Comparison of ENCODE assay signal across 32 mouse cellular contexts in genomic region chr10:9722519-9723303, GRCm38 (mm10). TPM values are rescaled to one million over a fixed set of nuclear protein-coding genes. Genes with fewer than 3 reads are reported as not detected.
DNase-seq lines count a peak whose midpoint lies in the region; ATAC-seq and TF ChIP-seq lines count a peak whose summit lies in the region.
"Had no signal": no experiment of that assay in that cellular context is flagged by ENCODE, and none has a peak within 500 bp of the region (broad histone marks: within the 10 kb centered on the region; RNA-seq: fewer than 3 reads in every experiment).

No protein-coding gene starts in this region.

- TF ChIP-seq EP300 in CH12.LX (IDR thresholded peaks at IDR 0.05; ENCODE audit: low read length) = no peak

- peak; percentile 23; the same call in 1 of the 2 replicates for ATAC-seq in intestine, embryonic 15.5 days
- ATAC-seq in intestine, postnatal 0 days = no peak
- peak; percentile 66; the same call in 1 of the 2 replicates for ATAC-seq in lung, embryonic 15.5 days (ENCODE audit: borderline replicate concordance, extremely low read depth, low FRiP score, low TSS enrichment)
- ATAC-seq in stomach, embryonic 15.5 days (ENCODE audit: insufficient read depth, low FRiP score, low read depth) = peak; percentile 47; the same call in 1 of the 2 replicates
- ATAC-seq: activated CD4-positive, CD25-positive, alpha-beta regulatory T cell, adult 4 months; CD4-positive, CD25-positive, alpha-beta regulatory T cell, adult 4 months; forebrain, embryonic 15.5 days had no signal

- H3K4me1 ChIP-seq in intestine, embryonic 15.5 days (replicated peaks) = no peaks in the 10 kb centered on the region
- H3K4me1 ChIP-seq in intestine, postnatal 0 days (replicated peaks; ENCODE audit: control insufficient read depth, insufficient read depth, low read length) = no peaks in the 10 kb centered on the region
- peaks cover 6% of the 10 kb centered on the region; the same call in 1 of the 2 replicates for H3K4me1 ChIP-seq in lung, embryonic 15.5 days
- H3K4me1 ChIP-seq in CH12.LX (ENCODE audit: control insufficient read depth in 1 of 2, insufficient read depth in 2 of 2) = no peaks in the 10 kb centered on the region
- H3K4me1 ChIP-seq in stomach, embryonic 15.5 days = 0 out of 2 replicates have a peak, but pooled peaks cover 3% of the 10 kb centered on the region
- H3K4me1 ChIP-seq: embryonic facial prominence, embryonic 10.5 days; embryonic facial prominence, embryonic 13.5 days; forebrain, embryonic 12.5 days; forebrain, embryonic 15.5 days; heart, embryonic 12.5 days; heart, embryonic 15.5 days; hindbrain, embryonic 10.5 days; hindbrain, embryonic 13.5 days had no signal

- TF ChIP-seq CTCF in intestine, postnatal 0 days (IDR thresholded peaks at IDR 0.05; ENCODE audit: low read depth) = no peak
- no peak for TF ChIP-seq CTCF in CH12.LX (conservative IDR thresholded peaks at IDR 0.05 in 1 of 2, IDR thresholded peaks at IDR 0.05 in 1 of 2; ENCODE audit: low read depth in 2 of 2, low read length in 2 of 2)

- in situ Hi-C loops in CH12.LX (cut with MboI; ENCODE audit: low pct_ligation_motif_present, low pct_unique_long_range_greater_than_20kb, low sequenced_read_pairs) = no loop called here

- no peaks in the 10 kb centered on the region for H3K9me3 ChIP-seq in intestine, embryonic 15.5 days
- no peaks in the 10 kb centered on the region for H3K9me3 ChIP-seq in intestine, postnatal 0 days (ENCODE audit: control insufficient read depth)
- H3K9me3 ChIP-seq in lung, embryonic 15.5 days = no peaks in the 10 kb centered on the region
- H3K9me3 ChIP-seq in CH12.LX (replicated peaks; ENCODE audit: low read length) = no peaks in the 10 kb centered on the region
- H3K9me3 ChIP-seq in stomach, embryonic 15.5 days = no peaks in the 10 kb centered on the region
- H3K9me3 ChIP-seq: embryonic facial prominence, embryonic 10.5 days; embryonic facial prominence, embryonic 13.5 days; forebrain, embryonic 12.5 days; forebrain, embryonic 15.5 days; heart, embryonic 12.5 days; heart, embryonic 15.5 days; hindbrain, embryonic 10.5 days; hindbrain, embryonic 13.5 days had no signal

- no peaks in the 10 kb centered on the region for H3K79me2 ChIP-seq in CH12.LX (replicated peaks; ENCODE audit: control insufficient read depth, extremely low read depth, insufficient read depth, poor library complexity, severe bottlenecking)

- no peak for DNase-seq in lung, postnatal 4 days
- no peak for DNase-seq in CH12.LX (ENCODE audit: extremely low read depth)
- DNase-seq in thymus, postnatal 36 days = no peak
- no peak for DNase-seq in thymus, postnatal 10 days (ENCODE audit: low spot score in 2 of 2)
- DNase-seq: adrenal gland, adult 8-10 months; adrenal gland, postnatal 25 days; cerebellum, adult 11-12 months; cerebellum, adult 8-10 months; cerebellum, postnatal 10 days; cerebellum, postnatal 36 days; embryo, embryonic 11 days; gastrocnemius, postnatal 10 days; gastrocnemius, postnatal 36 days; heart, postnatal 10 days; heart, postnatal 36 days had no signal

- dilution Hi-C loops in CH12.LX (cut with MboI; ENCODE audit: extremely low pct_ligation_motif_present, extremely low pct_unique_long_range_greater_than_20kb, low sequenced_read_pairs) = no loop called here

- no peak for TF ChIP-seq POLR2A in CH12.LX (IDR thresholded peaks at IDR 0.05; ENCODE audit: low read depth, low read length)

- H3K9ac ChIP-seq in intestine, embryonic 15.5 days = no peak overlapping the region
- no peak overlapping the region for H3K9ac ChIP-seq in intestine, postnatal 0 days (ENCODE audit: low read depth, low read length)
- no peak overlapping the region for H3K9ac ChIP-seq in lung, embryonic 15.5 days
- no peak overlapping the region; the same call in 1 of the 2 replicates for H3K9ac ChIP-seq in CH12.LX (ENCODE audit: insufficient read depth, low read depth)
- H3K9ac ChIP-seq in stomach, embryonic 15.5 days = no peak overlapping the region
- H3K9ac ChIP-seq: embryonic facial prominence, embryonic 13.5 days; forebrain, embryonic 12.5 days; forebrain, embryonic 15.5 days; heart, embryonic 12.5 days; heart, embryonic 15.5 days; hindbrain, embryonic 13.5 days had no signal

- H3K4me2 ChIP-seq in intestine, embryonic 15.5 days (replicated peaks) = no peak overlapping the region
- no peak overlapping the region for H3K4me2 ChIP-seq in intestine, postnatal 0 days (replicated peaks; ENCODE audit: low read depth)
- H3K4me2 ChIP-seq in lung, embryonic 15.5 days = no peak overlapping the region
- peak overlapping the region; percentile 22; the same call in 1 of the 2 replicates for H3K4me2 ChIP-seq in CH12.LX (ENCODE audit: insufficient read depth, low read depth, poor library complexity, severe bottlenecking)
- no peak overlapping the region for H3K4me2 ChIP-seq in stomach, embryonic 15.5 days
- H3K4me2 ChIP-seq: embryonic facial prominence, embryonic 13.5 days; forebrain, embryonic 12.5 days; forebrain, embryonic 15.5 days; heart, embryonic 12.5 days; heart, embryonic 15.5 days; hindbrain, embryonic 13.5 days had no signal

- no peaks in the 10 kb centered on the region for H3K36me3 ChIP-seq in intestine, embryonic 15.5 days
- no peaks in the 10 kb centered on the region for H3K36me3 ChIP-seq in intestine, postnatal 0 days (ENCODE audit: control insufficient read depth, insufficient read depth)
- H3K36me3 ChIP-seq in lung, embryonic 15.5 days = no peaks in the 10 kb centered on the region
- no peaks in the 10 kb centered on the region for H3K36me3 ChIP-seq in CH12.LX (replicated peaks in 1 of 2; ENCODE audit: control insufficient read depth in 1 of 2, insufficient read depth in 1 of 2, low read length in 1 of 2)
- H3K36me3 ChIP-seq in stomach, embryonic 15.5 days = no peaks in the 10 kb centered on the region
- H3K36me3 ChIP-seq: embryonic facial prominence, embryonic 10.5 days; embryonic facial prominence, embryonic 13.5 days; forebrain, embryonic 12.5 days; forebrain, embryonic 15.5 days; heart, embryonic 12.5 days; heart, embryonic 15.5 days; hindbrain, embryonic 10.5 days; hindbrain, embryonic 13.5 days had no signal

- no peak for TF ChIP-seq RAD21 in CH12.LX (IDR thresholded peaks at IDR 0.05; ENCODE audit: low read depth, low read length)

- H3K27ac ChIP-seq in intestine, embryonic 15.5 days = no peak overlapping the region
- H3K27ac ChIP-seq in intestine, postnatal 0 days (ENCODE audit: low read depth, low read length) = no peak overlapping the region
- H3K27ac ChIP-seq in lung, embryonic 15.5 days = no peak overlapping the region
- no peak overlapping the region for H3K27ac ChIP-seq in CH12.LX (ENCODE audit: insufficient read depth, low read depth)
- H3K27ac ChIP-seq in stomach, embryonic 15.5 days = no peak overlapping the region
- H3K27ac ChIP-seq: embryonic facial prominence, embryonic 10.5 days; embryonic facial prominence, embryonic 13.5 days; forebrain, embryonic 12.5 days; forebrain, embryonic 15.5 days; heart, embryonic 15.5 days; hindbrain, embryonic 10.5 days; hindbrain, embryonic 13.5 days had no signal

- no peak overlapping the region for H3K4me3 ChIP-seq in intestine, embryonic 15.5 days (replicated peaks)
- no peak overlapping the region for H3K4me3 ChIP-seq in intestine, postnatal 0 days (ENCODE audit: low read depth, low read length)
- H3K4me3 ChIP-seq in lung, embryonic 15.5 days = no peak overlapping the region
- no peak overlapping the region for H3K4me3 ChIP-seq in CH12.LX (replicated peaks in 1 of 3; ENCODE audit: low read depth in 2 of 3, low read length in 2 of 3, poor library complexity in 1 of 3)
- H3K4me3 ChIP-seq in stomach, embryonic 15.5 days (replicated peaks) = no peak overlapping the region
- H3K4me3 ChIP-seq: embryonic facial prominence, embryonic 10.5 days; embryonic facial prominence, embryonic 13.5 days; erythroblast, embryonic 14.5 days; forebrain, embryonic 12.5 days; forebrain, embryonic 15.5 days; heart, embryonic 12.5 days; heart, embryonic 15.5 days; hindbrain, embryonic 10.5 days; hindbrain, embryonic 13.5 days had no signal

- 71% methylated on average over 11 of the region's 11 CpGs for WGBS in intestine, embryonic 15.5 days
- 71% methylated on average over 10 of the region's 11 CpGs for WGBS in intestine, postnatal 0 days
- 51% methylated on average over 9 of the region's 11 CpGs for WGBS in lung, embryonic 15.5 days
- WGBS in stomach, embryonic 15.5 days = 66% methylated on average over 10 of the region's 11 CpGs

- no peaks in the 10 kb centered on the region for H3K27me3 ChIP-seq in intestine, embryonic 15.5 days (replicated peaks)
- H3K27me3 ChIP-seq in intestine, postnatal 0 days (replicated peaks; ENCODE audit: control insufficient read depth, insufficient read depth, low read length) = no peaks in the 10 kb centered on the region
- no peaks in the 10 kb centered on the region for H3K27me3 ChIP-seq in lung, embryonic 15.5 days
- H3K27me3 ChIP-seq in CH12.LX (replicated peaks) = no peaks in the 10 kb centered on the region
- H3K27me3 ChIP-seq in stomach, embryonic 15.5 days (replicated peaks) = no peaks in the 10 kb centered on the region
- H3K27me3 ChIP-seq: embryonic facial prominence, embryonic 13.5 days; forebrain, embryonic 12.5 days; forebrain, embryonic 15.5 days; heart, embryonic 12.5 days; heart, embryonic 15.5 days; hindbrain, embryonic 13.5 days had no signal

TF ChIP-seq in CH12.LX, 34 proteins besides CTCF, POLR2A, EP300 and RAD21 (continues in another document):
- TF ChIP-seq PAX5 (IDR thresholded peaks at IDR 0.05; ENCODE audit: low read length) = no peak
- TF ChIP-seq NELFE (IDR thresholded peaks at IDR 0.05; ENCODE audit: low read depth, low read length) = no peak
- no peak for TF ChIP-seq UBTF (IDR thresholded peaks at IDR 0.05; ENCODE audit: low read depth, low read length)
- TF ChIP-seq ETS1 (conservative IDR thresholded peaks at IDR 0.05; ENCODE audit: low read depth, low read length) = no peak
- no peak for TF ChIP-seq USF1 (IDR thresholded peaks at IDR 0.05; ENCODE audit: low read depth, low read length)
- TF ChIP-seq MAZ (IDR thresholded peaks at IDR 0.05; ENCODE audit: low read depth, low read length) = no peak
- no peak for TF ChIP-seq GABPA (IDR thresholded peaks at IDR 0.05; ENCODE audit: insufficient replicate concordance, low read depth, low read length)
- no peak for TF ChIP-seq USF2 (conservative IDR thresholded peaks at IDR 0.05; ENCODE audit: low read depth, low read length)
- TF ChIP-seq MAX (IDR thresholded peaks at IDR 0.05; ENCODE audit: low read length) = no peak
- TF ChIP-seq MXI1 (IDR thresholded peaks at IDR 0.05; ENCODE audit: low read depth, low read length) = no peak
- TF ChIP-seq JUND (conservative IDR thresholded peaks at IDR 0.05; ENCODE audit: low read depth, low read length) = no peak

RNA-seq across cellular contexts. Expression of gene Samd5, which starts 47.7 kb away (rescaled TPM):
- polyA plus RNA-seq in intestine, embryonic 15.5 days (2015; fragmentation: Nextera tagmentation; extraction: Ambion mirVana) = 7.1 and 7.6 TPM in 2 replicates
- polyA plus RNA-seq in intestine, postnatal 0 days (2015; fragmentation: Nextera tagmentation; extraction: Ambion mirVana) = 2.2 and 2.9 TPM in 2 replicates
- 9.1 and 9.5 TPM in 2 replicates for polyA plus RNA-seq in lung, embryonic 15.5 days (2015; fragmentation: Nextera tagmentation; extraction: Ambion mirVana)
- not detected in 2 replicates for total RNA-seq in CH12.LX (2012; rRNA removed)
- total RNA-seq in CH12.LX (2014; rRNA removed) = not detected in 2 replicates
- not detected in 2 replicates for polyA plus RNA-seq in CH12.LX (2012; ENCODE audit: insufficient read length, low read depth)
- polyA plus RNA-seq in stomach, embryonic 15.5 days (2015; fragmentation: Nextera tagmentation; extraction: Ambion mirVana) = 8.1 and 8.4 TPM in 2 replicates
- total RNA-seq: granulocyte monocyte progenitor cell, adult 5-6 weeks had no signal
- polyA plus RNA-seq: activated CD4-positive, CD25-positive, alpha-beta regulatory T cell, adult 4 months; C2C12; CD4-positive, CD25-positive, alpha-beta regulatory T cell, adult 4 months; erythroblast, embryonic 14.5 days had no signal
